Mouse (Mus musculus) heart, embryonic 11.5 days (tissue): ENCODE results near the gene Tenm1. TPM values are rescaled to one million over a fixed set of nuclear protein-coding genes. Genes with fewer than 3 reads are reported as not detected.

ENCODE experiments used
- ATAC-seq: fragments of 200-750 bp; cut with Nextera tagmentation; replicated peaks from 2 replicates; pipeline ENCODE4 v1.8.0; 2017; ENCODE audit warnings: moderate library complexity; ENCODE audit not compliant: insufficient number of reproducible peaks, low FRiP score, low TSS enrichment
- H3K27ac ChIP-seq: fragments of 300-500 bp; sonication (generic); 2 replicates; pipeline ENCODE4 v1.5.1; 2014; ENCODE audit warnings: mild to moderate bottlenecking, low read depth, low read length
- H3K27me3 ChIP-seq: fragments of 300-500 bp; sonication (generic); 2 replicates; pipeline ENCODE4 v1.6.1; 2014; ENCODE audit warnings: mild to moderate bottlenecking, low read length, mixed read lengths; ENCODE audit not compliant: control insufficient read depth, insufficient read depth
- H3K36me3 ChIP-seq: fragments of 300-500 bp; sonication (generic); 2 replicates; pipeline ENCODE4 v1.6.1; 2014; ENCODE audit warnings: mild to moderate bottlenecking, low read length, moderate library complexity, mixed read lengths; ENCODE audit not compliant: control insufficient read depth, insufficient read depth
- H3K4me1 ChIP-seq: fragments of 300-500 bp; sonication (generic); 2 replicates; pipeline ENCODE4 v1.6.1; 2014; ENCODE audit warnings: low read length; ENCODE audit not compliant: control insufficient read depth, insufficient read depth
- H3K4me2 ChIP-seq: fragments of 300-500 bp; sonication (generic); 2 replicates; pipeline ENCODE4 v1.6.1; 2014; ENCODE audit warnings: mild to moderate bottlenecking, moderate library complexity
- H3K4me3 ChIP-seq: fragments of 300-500 bp; sonication (generic); 2 replicates; pipeline ENCODE4 v1.5.1; 2014; ENCODE audit warnings: low read depth, low read length
- H3K9ac ChIP-seq: fragments of 300-500 bp; sonication (generic); 2 replicates; pipeline ENCODE4 v1.6.1; 2014; ENCODE audit warnings: mild to moderate bottlenecking, low read depth, low read length, moderate library complexity
- H3K9me3 ChIP-seq: fragments of 300-500 bp; sonication (generic); replicated peaks from 2 replicates; pipeline ENCODE4 v1.6.1; 2016; ENCODE audit warnings: low read length; ENCODE audit not compliant: control insufficient read depth
- WGBS: fragments of 180-500 bp; shearing (Covaris S2); extraction: QIAGEN DNeasy Blood & Tissue Kit; methylation state at CpG from one replicate; pipeline ENCODE4 v1.1.7; 2014; ENCODE audit not compliant: insufficient replicate concordance; 5-methylcytosine and 5-hydroxymethylcytosine counted together
- polyA plus RNA-seq: library from polyadenylated mRNA; unstranded; fragments of >200 nt; fragmentation: Nextera tagmentation; extraction: Ambion mirVana; gene quantifications from 2 replicates; pipeline ENCODE4 v1.2.1, GENCODE M21; 2014

The Tenm1 gene
- polyA plus RNA-seq, 1 experiment from 2014 or later: 0.04 TPM

- H3K36me3 ChIP-seq: no peaks in the 10 kb centered on the region
- H3K27ac ChIP-seq: no peak overlapping the region
- no peaks in the 10 kb centered on the region for H3K27me3 ChIP-seq
- H3K9me3 ChIP-seq: no peaks in the 10 kb centered on the region
- 81% methylated on average over 1 of the region's 1 CpGs for WGBS
- H3K9ac ChIP-seq: no peak overlapping the region
- ATAC-seq: no peak
- no peak overlapping the region for H3K4me2 ChIP-seq
- H3K4me1 ChIP-seq: no peaks in the 10 kb centered on the region
- H3K4me3 ChIP-seq: no peak overlapping the region
Measured at GRCm38 (mm10) chrX:43122491-43122890, 306.4 kb downstream of the Tenm1 start.

GRCm38 (mm10) chrX:43122001-43122400, 306.9 kb downstream of the Tenm1 start:
- H3K27me3 ChIP-seq: no peaks in the 10 kb centered on the region
- no peaks in the 10 kb centered on the region for H3K4me1 ChIP-seq
- no peak for ATAC-seq
- H3K9ac ChIP-seq: no peak overlapping the region
- WGBS: 61% methylated on average over 1 of the region's 1 CpGs
- H3K27ac ChIP-seq: no peak overlapping the region
- no peaks in the 10 kb centered on the region for H3K36me3 ChIP-seq
- no peaks in the 10 kb centered on the region for H3K9me3 ChIP-seq
- no peak overlapping the region for H3K4me3 ChIP-seq
- no peak overlapping the region for H3K4me2 ChIP-seq

- no peak for ATAC-seq
- H3K4me3 ChIP-seq: no peak overlapping the region
- no peak overlapping the region for H3K9ac ChIP-seq
- WGBS: 77% methylated on average over 2 of the region's 2 CpGs
- no peaks in the 10 kb centered on the region for H3K27me3 ChIP-seq
- H3K4me2 ChIP-seq: no peak overlapping the region
- H3K27ac ChIP-seq: no peak overlapping the region
- no peaks in the 10 kb centered on the region for H3K4me1 ChIP-seq
- no peaks in the 10 kb centered on the region for H3K36me3 ChIP-seq
- H3K9me3 ChIP-seq: no peaks in the 10 kb centered on the region
Measured at GRCm38 (mm10) chrX:42986100-42986499, 442.8 kb downstream of the Tenm1 start.

GRCm38 (mm10) chrX:42973562-42973961, 455.4 kb downstream of the Tenm1 start:
- WGBS: 0% methylated on average over 1 of the region's 1 CpGs
- no peaks in the 10 kb centered on the region for H3K4me1 ChIP-seq
- H3K27me3 ChIP-seq: no peaks in the 10 kb centered on the region

GRCm38 (mm10) chrX:42967611-42968010, 461.3 kb downstream of the Tenm1 start:
- H3K4me1 ChIP-seq: no peaks in the 10 kb centered on the region
- H3K27ac ChIP-seq: no peak overlapping the region
- 69% methylated on average over 5 of the region's 5 CpGs for WGBS
- H3K4me2 ChIP-seq: no peak overlapping the region
- no peaks in the 10 kb centered on the region for H3K9me3 ChIP-seq
- H3K27me3 ChIP-seq: no peaks in the 10 kb centered on the region
- H3K4me3 ChIP-seq: no peak overlapping the region
- no peak overlapping the region for H3K9ac ChIP-seq
- no peaks in the 10 kb centered on the region for H3K36me3 ChIP-seq
- ATAC-seq: no peak

More at GRCm38 (mm10) chrX:42973562-42973961, 455.4 kb downstream of the Tenm1 start:
- Histone ChIP-seq H3K9ac (no peak overlapping the region), H3K4me3 (no peak overlapping the region), H3K27ac (no peak overlapping the region), H3K4me2 (no peak overlapping the region), H3K9me3 (no peaks in the 10 kb centered on the region), H3K36me3 (no peaks in the 10 kb centered on the region)
- no peak for ATAC-seq

- Histone ChIP-seq H3K4me2 (no peak overlapping the region), H3K27ac (no peak overlapping the region), H3K9me3 (no peaks in the 10 kb centered on the region), H3K4me1 (no peaks in the 10 kb centered on the region), H3K36me3 (no peaks in the 10 kb centered on the region), H3K4me3 (no peak overlapping the region), H3K9ac (no peak overlapping the region), H3K27me3 (no peaks in the 10 kb centered on the region)
- no peak for ATAC-seq
- 77% methylated on average over 1 of the region's 1 CpGs for WGBS
Measured at GRCm38 (mm10) chrX:42861731-42862130, 567.2 kb downstream of the Tenm1 start.

GRCm38 (mm10) chrX:42781566-42781965, 647.4 kb downstream of the Tenm1 start:
- Histone ChIP-seq H3K27ac (no peak overlapping the region), H3K9me3 (no peaks in the 10 kb centered on the region), H3K4me1 (no peaks in the 10 kb centered on the region), H3K36me3 (no peaks in the 10 kb centered on the region), H3K27me3 (no peaks in the 10 kb centered on the region), H3K4me3 (no peak overlapping the region), H3K9ac (no peak overlapping the region), H3K4me2 (no peak overlapping the region)
- 57% methylated on average over 4 of the region's 4 CpGs for WGBS
- no peak for ATAC-seq

GRCm38 (mm10) chrX:42718078-42718785, 710.7 kb downstream of the Tenm1 start:
- no peak for ATAC-seq

GRCm38 (mm10) chrX:42700291-42700690, 728.6 kb downstream of the Tenm1 start:
- 51% methylated on average over 3 of the region's 3 CpGs for WGBS
- no peak for ATAC-seq
- Histone ChIP-seq H3K36me3 (no peaks in the 10 kb centered on the region), H3K27ac (no peak overlapping the region), H3K4me3 (no peak overlapping the region), H3K4me1 (no peaks in the 10 kb centered on the region), H3K4me2 (no peak overlapping the region), H3K9me3 (no peaks in the 10 kb centered on the region), H3K9ac (no peak overlapping the region), H3K27me3 (no peaks in the 10 kb centered on the region)

More at GRCm38 (mm10) chrX:42718078-42718785, 710.7 kb downstream of the Tenm1 start:
- WGBS: 72% methylated on average over 3 of the region's 3 CpGs
- no peak overlapping the region for H3K27ac ChIP-seq
- H3K4me2 ChIP-seq: no peak overlapping the region
- no peaks in the 10 kb centered on the region for H3K9me3 ChIP-seq
- no peaks in the 10 kb centered on the region for H3K4me1 ChIP-seq
- no peaks in the 10 kb centered on the region for H3K36me3 ChIP-seq
- H3K27me3 ChIP-seq: no peaks in the 10 kb centered on the region
- no peak overlapping the region for H3K9ac ChIP-seq
- H3K4me3 ChIP-seq: no peak overlapping the region
